Mouse (Mus musculus) cerebellum, adult (tissue): ENCODE measurements around the gene D5Ertd579e.

Experiments
- ATAC-seq: cut with Nextera tagmentation; 2 replicates; pipeline ENCODE4 v1.9.2; 2017; ENCODE audit warnings: mild to moderate bottlenecking, moderate library complexity, mixed read lengths; ENCODE audit not compliant: insufficient number of reproducible peaks, low FRiP score, low TSS enrichment

Gene D5Ertd579e

DNA sequence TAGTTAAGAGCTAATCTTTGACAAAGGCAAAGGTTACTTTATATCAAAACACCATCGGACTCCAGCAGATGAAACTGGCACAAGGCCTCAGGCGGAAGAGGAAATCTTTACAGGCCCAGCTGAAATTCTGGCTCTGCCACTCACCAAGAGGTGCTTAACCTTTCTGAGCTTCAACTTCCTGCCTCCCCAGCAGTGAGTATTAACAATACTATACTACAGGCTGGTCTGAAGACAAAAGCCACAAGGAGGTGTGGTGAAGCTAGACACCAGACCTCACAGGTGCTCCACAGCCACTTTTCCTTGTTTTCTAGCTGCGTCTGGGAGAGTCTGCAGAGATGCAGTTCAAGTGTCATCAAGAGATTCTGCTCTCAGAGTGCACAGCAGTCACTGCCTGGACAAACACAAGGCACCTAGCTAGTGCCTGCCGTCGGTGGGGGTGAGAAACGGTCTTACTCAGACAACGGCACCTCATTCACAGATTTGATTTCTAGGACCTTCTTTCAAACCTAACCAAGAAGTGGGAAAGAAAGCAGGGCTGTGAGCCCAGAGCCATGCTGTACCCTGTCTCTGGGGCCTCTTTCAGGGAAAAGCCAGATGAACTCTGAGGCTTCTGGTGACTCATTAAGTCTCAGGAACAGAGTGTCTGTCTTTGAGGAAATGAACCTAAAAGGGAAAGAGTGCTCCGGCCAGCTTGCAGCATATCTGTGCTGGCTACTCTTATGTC, 121.5 kb downstream of the D5Ertd579e start:
- ATAC-seq: no peak

DNA sequence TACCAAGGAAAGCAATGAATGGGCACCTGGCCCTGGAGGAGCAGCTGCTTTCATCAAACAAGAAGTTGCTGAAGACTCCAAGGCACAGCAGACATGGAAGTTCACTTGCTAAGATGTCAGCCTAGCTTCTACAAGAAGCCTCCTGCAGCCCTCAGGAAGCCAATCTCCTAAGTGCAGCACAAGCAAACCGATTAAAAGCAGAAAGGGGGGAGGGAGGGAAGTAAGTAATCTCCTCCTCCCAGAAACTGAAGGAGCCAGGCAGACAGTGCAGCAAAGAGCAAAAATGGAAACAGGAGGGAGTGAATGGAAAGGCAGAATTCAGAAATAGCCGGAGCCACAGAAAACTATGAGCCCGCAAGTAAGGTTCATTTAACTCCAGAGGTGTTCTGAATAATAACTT, 122.5 kb downstream of the D5Ertd579e start:
- ATAC-seq: no peak

DNA sequence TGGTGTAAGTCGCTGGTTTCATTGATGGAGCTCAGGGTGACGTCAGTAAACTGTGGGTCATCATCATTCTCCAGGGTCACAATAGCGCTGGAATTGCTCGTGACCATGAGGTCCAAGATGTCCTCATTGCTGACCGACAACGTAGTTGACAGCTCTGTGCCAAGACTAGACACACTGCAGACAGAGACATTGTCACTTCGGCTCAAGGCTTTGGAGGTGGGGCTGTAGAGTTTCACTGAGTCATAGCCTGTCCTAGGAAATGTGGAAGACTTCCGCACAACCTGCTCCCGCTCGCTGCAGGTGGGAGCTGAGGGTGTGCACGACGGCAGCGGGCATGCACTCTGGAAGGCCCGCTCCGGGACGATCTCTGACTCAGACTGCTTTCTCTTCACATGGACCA, 124.5 kb downstream of the D5Ertd579e start:
- ATAC-seq: no peak

DNA sequence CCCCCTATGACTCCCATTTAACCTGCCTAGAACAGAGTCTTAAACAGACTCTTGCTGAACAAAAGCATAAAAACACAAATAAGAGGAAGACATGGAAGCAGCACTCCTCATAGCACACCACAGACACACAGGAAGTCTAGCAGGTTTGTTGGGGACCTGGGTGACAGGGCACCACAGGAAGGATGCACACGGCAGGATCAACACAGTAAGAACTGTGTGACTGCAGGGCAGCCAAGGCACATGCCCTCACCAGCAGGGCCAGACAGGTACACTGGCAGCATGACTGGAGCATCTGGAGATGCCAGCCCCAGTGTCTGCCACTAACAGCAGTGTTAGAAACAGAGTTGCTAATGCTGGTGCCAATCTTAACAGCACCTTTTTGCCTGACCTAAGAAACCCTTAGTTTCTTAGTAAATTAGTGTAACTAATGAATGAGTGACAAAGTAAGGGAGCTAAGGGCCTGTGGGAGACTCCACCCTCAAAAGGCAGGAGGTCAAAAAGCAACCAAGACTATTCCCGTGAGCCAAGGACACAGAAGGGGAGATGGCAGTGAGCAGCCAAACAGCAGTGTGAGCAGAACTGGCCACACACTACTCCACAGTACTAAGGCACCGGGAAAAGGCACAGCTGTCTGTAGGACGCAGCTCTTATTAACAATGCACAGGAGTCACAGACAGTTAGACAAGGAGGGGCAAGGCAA, 125.1 kb downstream of the D5Ertd579e start:
- no peak for ATAC-seq

DNA sequence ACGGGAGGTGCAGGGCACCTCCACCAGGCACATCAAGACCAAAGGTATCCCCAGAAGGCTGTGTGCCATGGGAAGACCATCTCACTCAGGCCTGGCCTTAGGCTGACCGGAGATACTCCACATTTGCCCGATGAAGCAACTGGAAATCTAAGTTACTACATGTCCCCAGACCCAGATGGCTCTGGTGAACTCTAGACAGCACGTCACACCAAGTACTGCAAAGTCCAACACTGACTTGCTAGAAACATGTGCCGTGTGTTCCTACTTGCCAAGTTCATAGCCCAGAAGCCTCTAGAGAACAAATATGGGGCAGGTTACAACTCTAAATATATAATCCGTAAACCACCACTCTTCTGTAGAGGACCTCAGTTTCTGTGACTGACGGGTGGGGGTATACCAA, 125.7 kb downstream of the D5Ertd579e start:
- no peak for ATAC-seq

DNA sequence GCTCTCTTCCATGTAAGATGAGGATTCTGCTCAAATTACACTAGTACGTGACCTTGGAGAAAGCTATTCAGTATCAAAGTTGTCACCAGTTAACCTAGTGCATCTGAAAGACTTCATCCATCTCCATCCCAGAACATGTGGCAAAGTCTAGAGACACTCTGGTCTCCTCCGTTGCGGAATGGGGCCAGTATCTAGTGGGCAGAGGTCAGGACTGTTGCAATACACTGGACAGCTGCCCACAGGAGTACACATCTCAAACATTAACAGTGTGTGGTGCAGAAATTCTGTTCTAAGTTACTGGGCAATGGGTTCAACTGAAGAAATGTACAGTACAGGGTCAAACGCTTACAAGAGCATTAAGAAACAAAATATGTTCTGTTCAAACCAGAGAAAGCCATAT, 127.7 kb downstream of the D5Ertd579e start:
- no peak for ATAC-seq

DNA sequence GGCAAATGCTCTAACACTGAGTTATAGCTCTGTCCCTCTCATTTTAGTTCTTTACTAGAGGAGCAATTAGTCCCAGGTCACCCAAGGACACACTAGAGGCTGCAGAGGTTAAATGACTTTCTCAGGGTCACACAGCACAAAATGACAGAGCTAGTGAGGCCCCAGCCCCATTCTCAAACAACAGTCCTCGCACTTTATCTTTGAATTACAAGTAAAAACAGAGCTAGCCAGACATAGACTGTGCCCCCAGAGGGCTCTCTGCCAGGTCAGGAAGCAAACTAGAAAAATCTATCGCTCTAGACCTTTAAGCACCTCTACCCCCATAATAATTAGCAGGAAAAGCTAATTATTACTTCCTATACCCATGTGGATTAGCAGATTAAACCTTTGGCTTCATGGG, 128.2 kb downstream of the D5Ertd579e start:
- no peak for ATAC-seq

DNA sequence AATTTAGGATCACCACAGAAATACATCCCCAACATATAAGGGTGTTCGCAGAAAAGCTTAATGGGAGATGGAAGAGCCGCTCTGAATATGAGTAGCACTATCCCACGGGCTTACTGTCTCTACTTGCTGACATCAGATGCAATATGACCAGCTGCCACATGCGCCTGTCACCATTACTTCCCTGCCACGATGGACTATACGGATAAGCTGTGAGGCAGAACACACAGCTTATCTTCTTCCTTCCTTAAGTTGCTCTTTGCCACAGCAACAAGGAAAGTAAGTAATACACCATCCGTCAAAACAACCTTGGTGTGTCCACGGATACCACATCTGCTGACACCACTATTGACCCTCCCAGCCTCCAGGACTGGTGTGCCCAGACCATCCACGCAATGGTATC, 131.3 kb downstream of the D5Ertd579e start:
- ATAC-seq: no peak

DNA sequence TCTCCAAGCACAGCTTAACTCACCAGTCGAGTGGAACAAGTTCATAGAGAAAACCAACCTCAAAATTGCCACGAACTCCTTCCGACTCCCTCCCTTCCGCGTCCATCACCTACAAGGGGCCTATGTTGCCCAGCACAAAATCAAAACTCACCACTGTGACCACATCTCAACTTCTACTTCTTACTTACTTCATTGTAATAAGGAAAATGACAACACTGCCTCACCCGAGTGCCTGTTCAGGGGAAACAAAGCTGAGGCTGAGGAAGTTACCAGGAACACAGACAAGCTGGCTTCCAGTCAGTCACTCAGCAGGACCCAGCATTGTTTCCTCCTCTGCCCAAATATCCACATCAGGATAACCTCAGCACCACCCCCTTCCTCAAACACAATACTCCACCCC, 132.1 kb downstream of the D5Ertd579e start:
- ATAC-seq: no peak

DNA sequence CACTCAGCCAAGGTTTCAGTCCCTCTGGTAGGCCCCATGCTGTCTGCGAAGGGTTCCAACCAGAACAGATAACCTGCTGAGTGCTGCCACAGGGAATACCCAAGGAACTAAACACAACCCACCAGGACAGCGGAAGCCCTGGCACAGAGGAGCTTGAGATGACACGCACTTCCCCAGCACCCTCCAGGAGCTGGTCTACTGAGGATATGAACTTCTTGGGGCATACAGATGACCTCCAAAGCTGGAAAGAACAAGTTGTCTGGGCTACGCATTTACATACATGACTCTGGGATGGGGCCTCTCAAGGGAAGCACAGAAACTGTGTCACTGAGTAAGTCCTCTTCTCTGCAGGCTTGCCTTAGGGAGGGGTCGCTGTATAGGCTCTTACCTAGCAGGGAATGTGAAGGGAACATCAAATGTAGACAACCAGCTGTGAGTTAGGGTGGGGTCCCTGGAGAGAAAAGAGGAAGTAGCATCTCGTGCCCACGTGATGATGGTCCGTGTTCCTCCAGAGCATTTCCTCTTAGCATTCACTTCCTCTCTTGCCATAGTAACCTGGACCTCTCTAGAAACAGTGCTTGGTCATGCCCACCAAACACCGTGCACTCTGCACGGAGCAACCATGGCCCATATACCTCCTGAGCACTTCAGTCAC, 132.9 kb downstream of the D5Ertd579e start:
- no peak for ATAC-seq

DNA sequence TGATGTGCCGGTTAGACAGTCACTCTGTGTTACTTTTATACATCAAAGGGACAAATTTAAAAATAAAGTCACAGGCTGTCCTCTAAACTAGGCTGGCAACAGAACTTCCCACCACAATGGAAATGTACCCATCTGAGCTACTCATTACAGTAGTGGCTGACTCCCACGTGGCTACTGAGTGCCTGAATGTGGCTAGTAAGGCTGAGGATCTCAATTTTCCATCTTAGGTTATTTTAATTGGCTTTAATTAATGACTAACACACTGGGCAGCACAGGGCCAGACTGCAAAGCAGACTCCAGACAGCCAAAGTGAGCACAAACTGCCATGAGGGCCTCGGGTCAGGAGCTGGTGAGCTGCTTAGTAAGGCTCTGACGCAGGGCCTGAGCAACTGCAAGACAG, 134.3 kb downstream of the D5Ertd579e start:
- ATAC-seq: no peak

DNA sequence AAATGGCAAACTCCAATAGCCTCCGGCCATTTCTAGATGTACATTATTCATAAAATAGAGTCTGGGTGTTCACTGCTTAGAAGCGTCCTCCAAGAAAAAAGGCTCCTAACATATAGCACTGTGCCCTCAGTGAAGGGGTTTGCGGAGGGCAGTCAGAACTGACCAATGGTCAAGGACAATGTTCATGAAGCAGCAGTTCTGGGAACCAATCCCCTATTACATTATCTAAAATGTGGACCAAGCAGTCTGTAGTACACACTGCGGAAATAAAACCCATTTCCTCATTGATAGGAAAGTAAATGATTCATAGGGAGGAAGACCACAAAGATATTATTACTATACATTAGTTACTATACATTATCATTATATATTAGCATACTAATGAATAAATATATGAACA, 135.3 kb downstream of the D5Ertd579e start:
- no peak for ATAC-seq

DNA sequence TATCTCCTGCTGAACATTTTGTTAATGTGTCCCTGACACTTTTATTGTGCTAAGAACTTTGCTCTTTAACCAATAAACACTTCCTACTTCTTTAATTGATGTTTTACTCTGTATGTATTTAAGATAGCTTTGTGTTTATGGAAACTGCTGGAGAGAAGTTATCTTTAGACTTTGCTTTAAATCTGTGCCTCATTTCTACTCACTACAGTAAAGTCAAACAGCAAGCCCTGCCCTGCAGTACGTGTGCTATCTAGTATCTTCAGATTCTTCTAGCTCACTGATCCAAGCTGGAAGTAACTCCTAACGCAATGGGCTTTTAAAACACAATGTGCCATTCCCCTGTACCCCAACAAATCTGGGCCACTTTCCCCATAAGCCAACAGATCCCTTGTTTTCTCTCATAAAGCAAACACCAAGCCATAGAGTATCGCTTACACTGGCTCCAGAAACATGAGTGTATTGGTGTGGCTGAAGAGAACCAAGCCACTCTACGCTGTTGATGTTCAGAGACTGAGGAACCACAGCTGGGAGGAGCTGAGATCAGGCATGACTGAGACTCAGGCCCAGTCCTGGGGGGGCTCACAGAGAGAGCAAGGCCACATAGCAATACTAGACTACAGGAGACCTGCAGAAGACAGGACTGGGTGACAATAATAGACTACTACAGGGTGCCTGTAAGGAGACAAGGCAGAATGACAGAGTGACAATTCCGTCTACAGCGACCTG, 136.2 kb downstream of the D5Ertd579e start:
- no peak for ATAC-seq

DNA sequence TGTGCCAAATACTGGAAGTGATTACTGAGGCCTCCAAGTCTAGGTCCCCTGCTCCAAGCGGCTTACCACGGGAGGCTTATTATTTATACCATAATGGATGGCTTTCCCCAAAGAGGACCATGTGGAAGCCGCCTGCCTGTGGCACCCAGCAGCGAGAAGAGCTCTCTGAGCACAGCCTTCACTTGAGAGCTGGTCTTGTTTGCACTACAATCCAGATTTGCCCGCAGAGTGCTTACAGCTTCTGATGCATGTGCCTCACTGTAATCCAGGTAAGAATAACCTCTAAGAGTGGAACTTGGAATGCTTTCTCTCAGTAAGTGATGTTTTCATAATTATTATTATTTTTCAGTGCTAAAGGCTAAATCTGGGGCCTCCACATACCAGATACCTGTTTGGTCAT, 136.7 kb downstream of the D5Ertd579e start:
- no peak for ATAC-seq

DNA sequence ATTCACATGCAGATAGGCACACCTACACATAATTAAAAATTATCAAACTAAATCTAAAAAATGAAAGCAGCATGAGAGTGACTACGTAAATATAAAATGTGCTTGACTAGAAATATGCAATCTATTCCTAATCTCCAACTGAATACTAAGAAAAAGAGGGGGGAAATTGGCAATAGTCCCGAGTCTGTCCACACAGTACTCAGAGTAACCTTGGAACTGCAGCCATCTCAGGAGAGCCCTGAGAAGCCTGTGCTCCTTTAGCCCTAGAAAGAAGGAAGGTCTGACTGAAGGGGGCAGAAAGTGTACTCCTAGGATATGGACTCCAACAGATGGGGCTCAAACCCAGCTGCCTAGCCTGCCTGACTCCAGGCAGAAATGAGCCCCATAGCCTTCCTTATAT, 137.3 kb downstream of the D5Ertd579e start:
- no peak for ATAC-seq

DNA sequence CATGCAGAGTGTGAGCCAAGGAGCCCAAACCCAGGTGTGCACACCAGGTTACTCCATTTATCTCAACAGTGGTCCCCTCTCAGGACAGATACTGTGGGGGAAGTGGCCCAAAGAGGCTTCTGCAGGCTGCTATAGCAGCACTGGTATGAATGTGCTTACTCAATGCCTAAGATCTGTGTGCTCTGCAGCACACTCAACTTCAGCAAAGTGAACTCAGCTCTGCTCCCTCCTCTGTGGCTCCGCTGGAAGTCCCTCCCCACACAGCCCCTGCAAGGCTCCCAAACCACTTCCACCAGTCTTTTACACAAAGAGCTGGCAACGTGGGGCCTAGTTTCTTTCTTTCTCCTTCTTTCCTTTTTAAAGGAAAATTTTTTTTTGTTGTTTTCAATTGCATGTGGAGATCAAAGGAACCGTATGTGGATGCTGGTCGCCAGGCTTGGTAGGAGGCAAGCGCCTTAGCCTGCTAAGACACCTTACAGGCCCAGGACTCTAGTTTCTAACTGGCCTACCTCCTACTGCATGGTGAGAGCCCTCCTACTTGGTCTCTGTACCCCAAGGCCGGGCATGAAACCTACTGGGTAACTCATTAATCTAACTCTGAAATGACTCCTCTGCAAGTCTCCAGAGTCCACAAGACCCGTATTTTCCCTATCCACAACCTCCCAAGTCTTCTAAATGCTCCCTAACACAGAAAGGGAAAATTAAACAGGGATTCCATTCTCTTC, 138.1 kb downstream of the D5Ertd579e start:
- no peak for ATAC-seq

DNA sequence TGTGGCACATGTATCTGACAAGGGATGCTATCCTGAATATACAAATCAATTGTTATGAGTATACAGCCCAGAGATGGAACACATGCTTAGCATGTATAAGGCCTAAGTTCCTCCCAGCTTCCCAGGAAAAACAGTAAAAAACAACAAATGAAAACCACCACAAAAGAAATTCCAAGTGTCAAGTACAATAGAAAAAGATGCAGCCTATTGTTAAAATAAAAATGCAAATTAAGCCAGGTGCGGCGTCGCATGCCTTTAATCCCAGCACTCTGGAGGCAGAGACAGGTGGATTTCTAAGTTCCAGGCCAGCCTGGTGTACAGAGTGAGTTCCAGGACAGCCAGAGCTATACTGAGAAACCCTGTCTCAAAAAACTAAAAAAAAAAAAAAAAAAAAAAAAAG, 138.9 kb downstream of the D5Ertd579e start:
- no peak for ATAC-seq

DNA sequence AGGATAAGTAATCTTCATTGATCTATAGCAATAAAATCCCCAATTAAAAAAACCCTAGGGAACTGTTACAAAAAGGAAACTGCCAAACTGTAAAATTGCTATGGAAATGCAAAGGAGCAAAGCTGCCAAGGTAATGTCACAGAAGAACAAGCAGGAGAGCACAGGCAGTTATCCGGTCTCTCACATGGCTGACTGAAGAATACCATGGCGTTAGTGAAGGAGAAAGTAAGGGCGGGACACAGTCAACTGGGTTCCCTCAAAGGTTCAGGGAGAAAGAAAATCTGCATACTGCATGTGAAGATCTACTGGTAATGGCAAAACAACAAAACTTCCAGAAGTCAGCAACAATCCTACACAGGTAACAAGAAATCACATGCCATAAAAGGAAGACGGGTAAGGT, 139.5 kb downstream of the D5Ertd579e start:
- no peak for ATAC-seq

DNA sequence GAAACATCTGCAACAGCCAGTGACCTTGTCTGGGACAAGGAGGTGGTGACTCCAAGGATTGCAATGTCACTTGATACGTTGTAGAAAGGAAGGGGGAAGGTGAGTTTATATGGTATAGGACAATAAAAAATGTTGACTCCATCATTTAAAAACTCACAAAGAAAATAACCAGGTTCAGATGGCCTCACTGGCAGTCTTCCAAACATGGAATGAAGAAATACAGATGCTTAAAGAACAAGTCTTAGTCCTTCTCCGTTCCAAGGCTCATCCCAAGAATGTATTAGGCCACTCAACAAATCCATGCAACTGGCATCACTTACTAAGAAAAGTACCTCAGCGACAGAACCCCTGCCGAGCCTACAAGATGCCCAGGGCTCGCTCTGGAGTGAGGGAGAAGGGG, 141.3 kb downstream of the D5Ertd579e start:
- no peak for ATAC-seq

DNA sequence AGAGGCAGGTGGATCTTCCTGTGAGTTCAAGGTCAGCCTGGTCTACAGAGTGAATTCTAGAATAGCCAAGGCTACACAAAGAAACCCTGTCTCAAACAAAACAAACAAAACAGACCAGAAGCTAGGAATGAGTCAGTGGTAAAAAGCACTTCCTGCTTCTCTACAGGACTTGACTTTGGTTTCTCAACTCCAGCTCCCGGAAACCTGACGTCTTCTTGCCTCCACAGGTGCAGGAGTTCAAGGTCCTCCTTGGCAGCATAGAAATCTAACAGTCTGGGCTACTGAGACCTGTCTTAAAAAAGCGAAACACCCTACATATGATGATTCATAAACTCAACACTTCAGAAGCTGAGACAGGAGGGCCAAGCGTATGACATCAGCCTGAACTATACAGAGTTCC, 141.9 kb downstream of the D5Ertd579e start:
- ATAC-seq: no peak
